Mouse (Mus musculus): ENCODE measurements at regions not wholly inside any gene's neighbourhood (a gene's known extent, or its start where the extent isn't known, plus 50 kb on each side); places are given as distances from the start of the nearest gene placed in this dataset.

- DNase-seq (ENCODE audit: low spot score in 2 of 2) = no peak
These were observed 122.3 kb upstream of the C1qtnf7 start for GRCm38 (mm10) chr5:43392908-43393545.

GRCm38 (mm10) chr5:43417259-43417658 lies 98.1 kb upstream of the C1qtnf7 start:
- intact Hi-C loops (cut with DNase I) = no loop called here
- DNase-seq (ENCODE audit: low spot score in 2 of 2) = no peak

More at GRCm38 (mm10) chr5:43392908-43393545, 122.3 kb upstream of the C1qtnf7 start:
- intact Hi-C loops (cut with DNase I) = loop anchor here (5.0 kb wide), 1 partner anchor 106 kb away; no protein-coding TSS in a partner anchor

GRCm38 (mm10) chr5:43422815-43423687 lies 92.3 kb upstream of the C1qtnf7 start:
- intact Hi-C loops (cut with DNase I) = loop anchor here (2.0 kb wide), 1 partner anchor 212 kb away; no protein-coding TSS in a partner anchor
- peak; percentile 30 to 72 for DNase-seq (ENCODE audit: low spot score in 2 of 2)

- intact Hi-C loops (cut with DNase I) = no loop called here
- DNase-seq (ENCODE audit: low spot score in 2 of 2) = no peak
These were observed 90.6 kb upstream of the C1qtnf7 start for GRCm38 (mm10) chr5:43424551-43425257.

GRCm38 (mm10) chr5:43433337-43433736 lies 82.0 kb upstream of the C1qtnf7 start:
- no peak for DNase-seq (ENCODE audit: low spot score in 2 of 2)
- intact Hi-C loops (cut with DNase I) = no loop called here

GRCm38 (mm10) chr5:43439191-43439590 lies 76.1 kb upstream of the C1qtnf7 start:
- DNase-seq (ENCODE audit: low spot score in 2 of 2) = no peak
- intact Hi-C loops (cut with DNase I) = no loop called here

- DNase-seq (ENCODE audit: low spot score in 2 of 2) = no peak
- intact Hi-C loops (cut with DNase I) = no loop called here
These were observed 74.0 kb upstream of the C1qtnf7 start for GRCm38 (mm10) chr5:43441306-43441705.

- intact Hi-C loops (cut with DNase I) = no loop called here
- no peak for DNase-seq (ENCODE audit: low spot score in 2 of 2)
These were observed 70.6 kb upstream of the C1qtnf7 start for GRCm38 (mm10) chr5:43444582-43445214.

GRCm38 (mm10) chr5:43445620-43446019 lies 69.7 kb upstream of the C1qtnf7 start:
- intact Hi-C loops (cut with DNase I) = no loop called here
- DNase-seq (ENCODE audit: low spot score in 2 of 2) = no peak

- intact Hi-C loops (cut with DNase I) = no loop called here
- DNase-seq (ENCODE audit: low spot score in 2 of 2) = no peak
These were observed 69.0 kb upstream of the C1qtnf7 start for GRCm38 (mm10) chr5:43446295-43446694.

- intact Hi-C loops (cut with DNase I) = no loop called here
- no peak for DNase-seq (ENCODE audit: low spot score in 2 of 2)
These were observed 59.3 kb upstream of the C1qtnf7 start for GRCm38 (mm10) chr5:43456018-43456417.

GRCm38 (mm10) chr5:43457725-43458124 lies 57.6 kb upstream of the C1qtnf7 start:
- intact Hi-C loops (cut with DNase I) = no loop called here
- no peak for DNase-seq (ENCODE audit: low spot score in 2 of 2)

- no peak for DNase-seq (ENCODE audit: low spot score in 2 of 2)
- intact Hi-C loops (cut with DNase I) = no loop called here
These were observed 53.2 kb upstream of the C1qtnf7 start for GRCm38 (mm10) chr5:43461987-43462715.
